Mouse (Mus musculus) spleen, embryonic (tissue): ENCODE results near the gene Ulk2.

Experiments
- CTCF ChIA-PET: fragments of 350-600 bp; sonication (Branson Sonifier 250); formaldehyde crosslinking; loops from one replicate; lab custom pipeline; 2022; lab: Charles Lee

The Ulk2 gene

DNA sequence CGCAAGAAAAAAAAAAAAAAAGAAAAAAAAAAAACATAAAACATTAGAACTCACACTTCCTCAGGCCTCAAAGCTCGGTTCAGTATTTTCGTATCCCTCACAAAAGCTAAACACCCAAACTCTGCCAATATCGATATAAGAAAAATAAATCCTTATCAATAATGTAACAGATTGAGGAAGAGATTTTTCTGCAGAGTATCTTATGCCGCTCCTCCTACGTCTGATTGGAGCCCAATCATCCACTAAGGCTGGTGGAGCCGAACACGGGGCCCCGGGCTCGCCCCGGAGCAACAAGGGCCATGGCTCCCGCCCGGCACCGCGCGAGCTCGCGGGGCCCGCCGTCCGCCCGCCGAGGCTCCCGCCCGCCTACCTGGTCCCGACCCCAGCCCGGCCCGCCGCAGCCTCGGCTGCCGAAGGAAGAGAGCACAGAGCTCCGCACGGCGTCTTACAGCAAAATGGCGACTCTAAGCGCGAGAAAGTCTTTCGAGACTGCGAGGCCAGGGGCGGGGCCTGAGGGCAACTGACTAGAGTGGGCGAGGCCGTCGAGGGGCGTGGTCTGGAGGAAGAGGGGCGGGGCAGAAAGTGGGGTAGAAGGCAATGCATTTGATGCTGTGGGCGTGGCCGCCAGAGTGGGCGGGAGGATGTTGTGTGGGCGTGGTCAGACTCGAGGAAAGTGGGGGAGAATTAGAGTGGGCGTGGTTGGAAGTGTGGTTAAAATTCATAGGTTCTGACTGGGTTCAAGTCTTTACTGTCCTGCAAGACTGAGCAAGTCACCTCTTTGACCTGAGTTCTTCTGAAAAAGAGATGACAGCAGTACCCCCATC is 93.1 kb downstream of the Ulk2 start, which contains the start of gene Prpsap2:
TSS of gene Prpsap2 (minus strand) at position 505 of the 824 bp plus-strand sequence.
- CTCF ChIA-PET, result interaction anchor here (0.6 kb wide), 2 partner anchors 9 to 96 kb away, joined by 3 read pairs; no protein-coding TSS in a partner anchor

GRCm38 (mm10) chr11:61760518-61760917 is 94.4 kb downstream of the Ulk2 start:
- CTCF ChIA-PET, result no interaction called here

- CTCF ChIA-PET, result no interaction called here
These were observed 97.7 kb downstream of the Ulk2 start for GRCm38 (mm10) chr11:61757151-61757550.

GRCm38 (mm10) chr11:61751612-61752011 is 103.3 kb downstream of the Ulk2 start:
- CTCF ChIA-PET, result interaction anchor here (0.6 kb wide), 1 partner anchor 594 kb away, joined by 3 read pairs; no protein-coding TSS in a partner anchor

DNA sequence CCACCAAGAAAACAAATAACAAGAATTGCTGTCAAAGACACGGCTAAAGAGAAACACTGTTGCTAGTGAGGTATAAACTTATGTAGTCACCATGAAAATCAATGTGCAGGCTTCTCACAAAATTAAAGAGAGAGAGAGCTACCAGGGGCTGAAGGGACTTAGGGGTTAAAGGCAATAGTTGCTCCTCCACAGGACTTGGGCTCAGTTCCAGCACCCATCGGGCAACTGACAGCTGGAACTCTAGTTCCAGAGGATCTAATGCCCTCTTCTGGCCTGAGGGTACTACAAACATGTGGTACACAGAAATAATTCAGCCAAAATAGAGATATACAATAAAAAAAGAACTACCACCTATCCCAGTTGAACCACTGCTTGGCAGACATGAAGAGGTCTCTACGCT is 107.7 kb downstream of the Ulk2 start:
- CTCF ChIA-PET, result no interaction called here

DNA sequence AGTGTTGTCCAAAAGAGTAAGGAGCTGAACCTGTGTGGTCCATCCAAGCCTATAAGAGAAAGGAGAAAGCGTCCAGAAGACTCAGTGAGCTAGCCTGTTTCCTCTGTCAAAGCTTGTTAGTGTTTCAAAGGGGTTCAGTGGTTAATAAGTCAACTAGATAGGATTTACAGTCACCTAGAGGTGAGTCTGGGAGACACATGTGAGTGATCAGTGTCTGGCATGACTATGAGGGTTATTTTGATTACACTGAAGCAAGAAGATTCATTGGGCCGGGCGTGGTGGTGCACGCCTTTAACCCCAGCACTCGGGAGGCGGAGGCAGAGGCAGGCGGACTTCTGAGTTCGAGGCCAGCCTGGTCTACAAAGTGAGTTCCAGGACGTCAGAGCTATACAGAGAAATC is 109.1 kb downstream of the Ulk2 start:
- CTCF ChIA-PET, result no interaction called here

- CTCF ChIA-PET, result no interaction called here
These were observed 110.4 kb downstream of the Ulk2 start for GRCm38 (mm10) chr11:61744460-61744859.

DNA sequence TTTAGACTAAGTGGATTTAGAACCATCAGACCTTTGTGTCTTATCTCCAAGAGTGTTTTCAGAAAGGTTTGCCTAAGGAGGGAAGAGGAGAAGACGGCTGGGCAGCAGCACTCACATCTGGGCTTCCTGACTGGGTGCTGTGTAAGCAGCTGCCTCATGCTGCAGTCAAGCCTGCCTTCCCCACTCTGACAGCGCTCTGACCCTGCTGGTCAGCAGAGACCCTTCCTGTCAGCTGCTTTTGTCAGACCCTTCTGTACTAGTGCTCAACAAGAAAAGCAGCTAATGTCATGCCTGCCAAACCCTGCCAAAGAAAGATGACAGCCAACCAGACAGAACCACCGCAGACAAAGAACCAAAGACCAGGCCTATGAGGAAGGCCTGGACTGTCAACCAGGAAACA is 111.1 kb downstream of the Ulk2 start:
- CTCF ChIA-PET, result no interaction called here

GRCm38 (mm10) chr11:61740500-61740899 is 114.4 kb downstream of the Ulk2 start:
- CTCF ChIA-PET, result no interaction called here

GRCm38 (mm10) chr11:61737290-61737689 is 117.6 kb downstream of the Ulk2 start:
- CTCF ChIA-PET, result no interaction called here

- CTCF ChIA-PET, result no interaction called here
These were observed 122.2 kb downstream of the Ulk2 start for GRCm38 (mm10) chr11:61732672-61733071.

GRCm38 (mm10) chr11:61728037-61728436 is 126.8 kb downstream of the Ulk2 start:
- CTCF ChIA-PET, result no interaction called here
